Mouse (Mus musculus): Measurements from ENCODE around the gene Nit1.

The Nit1 gene

DNA sequence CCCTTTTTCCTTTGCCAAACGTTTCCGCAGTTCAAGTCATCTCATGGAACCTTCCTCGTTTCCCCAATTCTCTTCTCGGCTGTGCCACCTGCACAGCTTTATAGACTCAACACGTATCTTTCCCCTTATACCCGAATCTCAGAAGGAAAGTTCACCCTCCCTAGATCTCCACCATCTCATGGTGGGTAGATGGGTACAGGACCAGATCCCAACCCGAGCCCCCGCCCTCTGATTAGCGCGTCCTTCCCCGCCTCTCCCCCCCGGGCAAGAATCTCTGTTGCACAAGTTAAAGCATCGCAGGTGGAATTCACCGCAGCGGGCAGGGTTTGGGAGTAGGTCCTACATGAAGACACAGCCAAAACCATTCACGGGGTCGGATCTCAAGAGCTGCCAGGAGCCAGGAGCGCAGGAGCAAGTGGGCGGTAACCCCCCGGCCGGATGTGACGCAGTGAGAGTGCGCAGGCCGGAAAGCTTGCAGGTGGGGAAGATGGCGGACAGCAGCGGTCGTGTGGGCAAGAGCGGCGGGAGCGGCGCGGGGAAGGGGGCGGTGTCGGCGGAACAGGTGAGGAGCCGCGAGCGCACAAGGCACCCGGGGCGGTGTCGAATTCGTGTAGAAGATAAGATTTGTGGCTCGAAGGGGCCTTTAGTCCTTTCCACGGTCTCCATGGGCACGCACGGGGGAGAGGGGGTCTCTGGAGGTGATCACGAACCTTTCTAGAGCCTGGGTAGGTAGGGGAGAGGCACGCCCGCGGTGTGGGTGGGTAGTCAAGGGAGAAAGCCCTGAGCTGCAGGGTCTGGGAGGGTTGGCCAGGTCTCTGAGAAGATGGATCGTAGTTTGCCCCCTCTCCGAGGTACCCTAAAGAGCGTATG lies at the start of gene Nit1, which contains the start of gene Pfdn2:
Nit1 (minus strand) TSS at position 422 of the 870 bp plus-strand sequence.
Pfdn2 (plus strand) TSS at position 446 of the 870 bp plus-strand sequence.
- in situ Hi-C loops (cut with MboI, MseI): no loop called here

DNA sequence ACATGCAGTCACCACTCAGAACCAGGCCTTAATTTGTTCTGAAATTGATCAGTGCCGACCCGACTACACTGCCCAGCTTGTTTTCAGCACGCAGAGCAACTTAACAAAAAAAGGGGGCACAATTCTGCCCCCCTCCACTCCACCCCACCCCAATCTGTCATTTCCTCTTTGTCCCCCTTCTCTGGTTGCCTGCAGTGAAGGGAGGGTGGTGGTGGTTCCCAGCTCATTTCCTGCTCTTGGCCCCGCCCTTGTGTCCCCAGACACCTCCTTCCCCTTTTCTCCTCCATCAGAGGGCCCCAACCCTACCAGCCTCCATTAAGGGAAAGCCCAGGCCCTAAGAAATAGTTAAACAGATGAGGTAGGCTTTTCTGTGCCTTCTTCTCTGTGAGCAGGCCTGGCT lies 44.7 kb upstream of the Nit1 start:
- in situ Hi-C loops (cut with MboI, MseI): no loop called here

DNA sequence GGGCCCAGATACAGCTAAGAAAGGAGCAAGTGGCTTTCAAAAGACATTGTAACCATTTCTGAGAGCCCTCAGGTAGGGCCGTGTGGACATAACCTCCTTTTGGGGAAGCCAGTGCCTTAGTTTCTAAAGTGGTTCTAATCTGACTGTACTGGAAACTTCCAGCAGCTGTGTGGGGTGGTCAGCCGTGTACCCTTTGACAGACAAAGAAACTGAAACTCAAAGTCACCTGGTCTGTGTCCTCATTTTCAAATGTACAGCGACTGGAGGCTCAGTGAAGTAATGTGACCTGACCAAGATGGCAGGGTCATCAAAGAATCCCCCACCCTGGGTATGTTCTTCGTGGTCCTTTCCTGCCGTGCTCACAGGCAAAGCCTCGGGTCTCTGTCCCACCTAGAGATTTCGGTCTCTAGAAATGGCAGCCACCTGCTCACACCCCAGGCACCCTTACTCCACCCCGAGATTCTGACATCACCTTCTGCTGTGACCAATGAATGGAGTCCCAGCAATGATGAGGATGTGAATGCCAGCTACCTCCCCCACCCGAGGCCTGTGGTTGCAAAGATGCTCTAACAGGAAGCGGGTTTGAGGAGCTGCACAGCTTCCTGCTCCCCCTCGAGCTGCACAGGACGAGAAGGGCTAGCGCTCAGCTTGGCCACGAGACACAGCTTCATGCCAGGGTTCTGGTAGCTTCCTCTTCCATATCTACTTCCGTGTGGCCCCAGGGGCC lies 43.1 kb upstream of the Nit1 start, which contains the start of gene Arhgap30:
Arhgap30 (plus strand) TSS at position 579 of the 727 bp plus-strand sequence.
- in situ Hi-C loops (cut with MboI, MseI): loop anchor here (5.0 kb wide), 1 partner anchor 61 kb away; the partner anchor contains the start of gene Dedd

DNA sequence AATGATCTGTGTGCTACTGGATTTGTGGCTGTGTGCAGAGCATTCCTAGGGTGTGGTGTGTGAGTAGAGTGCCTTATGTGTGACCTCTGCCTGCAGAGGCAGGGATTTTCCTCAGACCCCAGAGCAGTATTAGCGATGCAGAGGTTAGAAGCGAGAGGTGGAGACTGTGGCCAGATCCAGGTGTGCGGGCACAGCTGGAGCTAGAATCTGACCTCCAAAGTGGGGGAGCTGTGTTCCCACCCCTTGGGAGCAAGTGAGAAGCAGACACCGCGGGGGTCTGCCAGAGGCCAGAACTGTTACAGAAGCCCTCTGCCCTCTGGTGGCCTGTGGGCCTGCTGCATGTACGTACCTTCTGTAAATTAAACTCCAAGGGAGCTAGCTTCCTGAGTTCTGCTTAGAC lies 41.7 kb upstream of the Nit1 start:
- in situ Hi-C loops (cut with MboI, MseI): loop anchor here (5.0 kb wide), 1 partner anchor 60 kb away; the partner anchor contains the start of gene Dedd

DNA sequence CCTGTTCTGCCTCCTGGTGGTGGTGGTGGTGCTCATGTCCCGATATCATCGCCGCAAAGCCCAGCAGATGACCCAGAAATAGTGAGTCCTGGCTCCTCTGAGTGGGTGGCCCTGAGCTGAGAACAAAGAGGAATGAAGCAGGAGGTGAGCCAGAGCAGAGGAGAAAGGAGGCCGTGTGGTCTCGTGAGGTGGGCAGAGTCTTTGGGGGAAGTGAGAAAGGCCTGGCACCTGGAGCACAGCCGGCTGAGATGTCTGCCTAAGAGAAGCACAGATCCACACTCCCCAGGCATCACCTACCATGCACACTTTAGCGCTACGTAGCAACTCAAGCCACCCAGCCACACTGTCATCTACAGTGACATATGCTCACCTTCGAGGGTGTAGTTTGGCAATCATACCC lies 39.7 kb upstream of the Nit1 start:
- in situ Hi-C loops (cut with MboI, MseI): loop anchor here (5.0 kb wide), 1 partner anchor 58 kb away; the partner anchor contains the start of gene Dedd

DNA sequence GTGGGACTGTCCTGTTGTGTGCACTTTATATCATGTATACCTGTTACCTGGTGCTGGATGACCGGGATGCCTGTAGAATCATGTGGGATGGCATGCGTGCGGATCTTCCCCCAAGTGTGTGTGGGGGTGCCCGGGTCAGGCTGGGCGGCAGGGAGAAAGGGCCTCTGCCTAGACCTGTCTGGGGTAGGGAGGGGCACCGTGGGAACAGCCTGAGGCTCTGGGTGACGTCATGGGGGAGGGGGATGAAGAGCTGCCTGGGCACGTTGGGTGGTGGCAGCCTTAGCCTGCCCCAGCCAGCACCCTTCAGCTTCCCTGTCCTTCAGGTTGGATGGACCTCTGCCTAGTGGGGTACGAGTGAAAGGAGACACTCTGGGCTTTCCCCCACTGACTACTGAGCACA lies 38.9 kb upstream of the Nit1 start:
- in situ Hi-C loops (cut with MboI, MseI): no loop called here

DNA sequence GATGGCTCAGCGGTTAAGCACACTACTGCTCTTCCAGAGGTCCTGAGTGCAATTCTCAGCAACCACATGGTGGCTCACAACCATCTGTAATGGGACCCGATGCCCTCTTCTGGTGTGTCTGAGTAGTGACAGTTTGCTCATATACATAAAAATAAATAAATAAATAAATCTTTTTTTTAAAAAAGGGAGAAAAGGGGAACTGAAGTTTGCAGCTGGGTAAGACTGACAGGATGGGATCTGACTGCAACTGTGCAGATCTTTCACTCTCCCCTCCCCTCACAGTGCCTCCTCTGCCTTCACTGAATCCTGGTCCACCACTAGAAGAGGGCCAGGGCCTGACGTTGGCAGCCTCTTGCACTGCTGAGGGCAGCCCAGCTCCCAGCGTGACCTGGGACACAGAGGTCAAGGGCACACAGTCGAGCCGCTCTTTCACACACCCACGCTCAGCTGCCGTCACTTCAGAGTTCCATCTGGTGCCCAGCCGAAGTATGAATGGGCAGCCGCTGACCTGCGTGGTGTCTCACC lies 36.7 kb upstream of the Nit1 start:
- in situ Hi-C loops (cut with MboI, MseI): no loop called here

DNA sequence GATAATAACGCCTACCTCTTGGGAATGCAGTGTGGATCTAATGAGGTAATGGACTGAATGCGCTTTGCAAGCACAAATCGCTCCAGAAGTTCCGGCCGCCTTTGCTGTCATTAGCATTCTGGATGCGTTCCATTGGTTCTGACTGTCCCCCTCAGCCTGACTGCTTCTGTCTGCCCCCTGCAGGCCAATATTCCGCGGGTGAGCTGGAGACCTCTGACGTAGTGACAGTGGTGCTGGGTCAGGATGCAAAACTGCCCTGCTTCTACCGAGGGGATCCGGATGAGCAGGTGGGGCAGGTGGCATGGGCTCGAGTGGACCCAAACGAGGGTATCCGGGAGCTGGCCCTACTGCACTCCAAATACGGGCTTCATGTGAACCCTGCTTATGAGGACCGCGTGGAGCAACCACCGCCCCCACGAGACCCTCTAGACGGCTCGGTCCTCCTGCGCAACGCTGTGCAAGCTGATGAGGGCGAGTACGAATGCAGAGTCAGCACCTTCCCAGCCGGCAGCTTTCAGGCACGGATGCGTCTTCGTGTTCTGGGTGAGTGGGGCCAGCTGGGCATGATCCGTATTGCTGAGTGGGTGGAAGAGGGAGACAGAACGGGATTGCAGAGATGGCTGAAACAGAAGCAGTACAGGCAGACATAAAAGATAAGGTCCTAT lies 34.6 kb upstream of the Nit1 start:
- in situ Hi-C loops (cut with MboI, MseI): no loop called here

DNA sequence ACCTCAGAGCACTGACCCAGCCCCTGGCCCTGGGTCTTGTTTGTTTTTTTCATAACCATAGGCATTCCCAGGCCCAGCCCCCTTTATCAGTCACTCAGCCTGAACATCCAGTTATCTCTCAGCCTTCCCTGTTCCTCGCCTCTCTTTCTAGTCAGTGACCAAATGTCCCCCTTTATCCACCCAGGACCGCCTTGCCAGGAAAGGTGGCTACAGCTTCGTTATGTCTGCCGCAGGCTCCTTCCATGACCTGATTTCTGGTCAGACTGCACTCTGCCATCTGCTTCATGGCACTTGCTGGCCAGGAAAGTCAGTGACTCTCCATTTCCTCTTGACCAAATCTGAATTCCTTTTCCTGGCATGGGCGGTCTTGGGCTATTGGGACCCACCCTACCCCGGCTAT lies 32.9 kb upstream of the Nit1 start:
- in situ Hi-C loops (cut with MboI, MseI): no loop called here

DNA sequence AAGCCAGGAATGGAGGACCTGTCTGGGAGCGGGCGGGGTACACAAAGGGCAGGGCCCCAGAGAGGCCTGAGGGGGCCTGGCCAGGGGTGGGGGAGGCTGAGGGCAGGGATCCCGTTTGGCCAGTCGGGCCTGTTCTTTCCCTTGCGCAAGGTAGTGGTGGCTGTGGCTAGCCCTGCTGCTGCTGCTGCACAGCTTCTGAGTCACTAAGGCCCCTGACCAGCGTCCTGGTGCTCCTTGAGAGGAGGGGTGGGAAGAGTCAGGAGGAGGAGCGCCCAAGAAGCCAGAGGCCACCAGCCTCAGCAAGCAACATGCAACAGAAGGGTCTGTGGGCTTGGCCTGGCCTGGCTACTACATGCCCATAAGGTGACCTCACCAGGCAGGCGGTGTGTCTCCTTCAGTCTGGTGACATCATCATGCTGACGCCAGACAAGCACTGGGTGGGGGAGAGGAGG lies 30.2 kb upstream of the Nit1 start:
- in situ Hi-C loops (cut with MboI, MseI): no loop called here

DNA sequence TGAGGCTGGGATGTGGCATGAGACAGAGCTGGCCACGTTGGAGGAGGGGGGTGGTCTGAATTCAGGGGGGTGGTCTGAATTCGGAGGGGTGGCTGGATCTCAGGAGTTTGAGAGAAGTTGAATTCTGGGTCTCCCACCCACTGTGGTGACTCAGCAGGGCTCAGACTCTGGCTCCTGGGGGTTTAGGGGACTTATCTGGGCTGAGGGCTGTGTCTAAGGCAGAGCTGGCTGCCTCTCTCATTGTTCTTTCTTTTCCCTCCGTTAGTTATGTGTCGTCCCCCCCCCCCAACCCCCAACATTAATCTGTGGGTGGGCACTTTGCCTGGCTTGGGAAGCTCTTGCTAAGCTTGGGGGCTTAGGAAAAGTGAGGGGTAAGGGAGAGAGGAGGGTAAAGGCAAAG lies 28.5 kb upstream of the Nit1 start:
- in situ Hi-C loops (cut with MboI, MseI): no loop called here

DNA sequence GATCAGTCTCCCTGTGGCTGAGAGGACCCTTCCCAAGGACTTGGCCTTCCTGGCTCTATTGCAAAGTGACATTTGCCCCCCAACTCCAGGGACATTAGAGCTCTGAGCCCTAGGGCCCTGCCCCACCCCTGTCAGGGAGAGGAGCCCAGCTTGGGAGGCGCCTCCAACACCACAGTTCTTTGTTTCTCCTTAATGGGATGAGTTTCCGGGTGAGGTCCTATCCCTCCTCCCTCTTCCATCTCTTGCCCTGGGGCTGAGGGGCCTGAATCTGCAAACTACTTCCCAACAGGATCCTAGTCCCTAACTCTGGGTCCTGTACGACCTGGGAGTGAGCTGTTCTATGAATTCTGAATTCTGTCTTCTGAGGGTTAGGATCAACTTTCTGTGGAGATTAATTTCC lies 27.4 kb upstream of the Nit1 start:
- in situ Hi-C loops (cut with MboI, MseI): no loop called here

DNA sequence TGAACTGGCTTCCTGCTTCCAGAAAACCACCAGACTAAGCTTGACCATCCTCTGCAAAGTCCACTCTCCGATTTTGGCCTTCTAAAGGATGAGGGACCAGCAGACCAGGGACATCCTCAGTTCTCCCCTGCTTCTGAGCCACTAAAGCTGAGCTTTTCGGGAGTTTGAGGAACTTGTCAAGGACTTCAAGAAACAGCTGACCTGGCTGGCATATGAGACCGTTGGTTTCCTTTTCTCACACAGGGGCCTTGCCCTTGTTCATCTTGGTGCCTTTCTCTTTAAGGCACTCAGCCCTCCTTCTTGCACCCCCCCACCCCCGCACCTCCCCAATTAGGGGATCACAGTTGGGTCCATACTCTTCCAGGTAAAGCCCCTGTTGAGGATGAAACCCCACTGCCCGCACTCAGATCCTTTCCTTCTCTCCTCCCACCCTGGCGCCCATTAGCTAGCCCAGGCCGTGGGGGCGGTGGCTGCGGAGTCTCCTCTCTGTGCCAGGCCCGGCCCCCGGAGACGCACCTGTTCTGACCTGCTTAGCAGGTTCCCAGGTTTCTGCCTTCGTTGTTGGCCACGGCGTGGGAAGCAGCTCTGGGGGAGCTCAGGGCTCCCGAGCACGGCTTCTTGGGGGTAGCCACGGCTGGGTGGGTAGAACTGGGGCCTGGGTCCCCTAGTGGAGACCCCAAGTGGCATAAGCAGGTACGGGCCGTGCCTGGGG lies 24.6 kb upstream of the Nit1 start, which contains the start of gene Nectin4:
Nectin4 (plus strand) TSS at position 255 of the 712 bp plus-strand sequence.
- in situ Hi-C loops (cut with MboI, MseI): no loop called here

DNA sequence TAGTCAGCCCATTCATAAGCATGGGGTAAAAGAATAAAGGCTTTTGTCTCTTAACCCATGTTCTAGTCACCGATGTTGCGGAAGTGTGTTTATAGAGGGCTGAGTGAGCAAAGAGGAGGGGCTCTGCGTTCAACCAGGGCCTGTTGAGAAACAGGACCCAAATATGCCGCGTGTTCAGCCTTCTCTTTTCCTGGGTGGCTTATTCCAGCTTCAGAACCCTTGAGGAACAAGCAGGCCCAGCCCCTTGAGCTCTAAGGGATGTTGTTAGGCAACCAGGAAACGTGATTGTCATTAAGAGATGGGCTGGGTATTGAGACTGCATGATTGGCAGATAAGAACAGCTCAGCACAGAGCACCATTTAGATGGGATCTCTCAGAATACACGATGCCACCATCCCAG lies 20.5 kb upstream of the Nit1 start:
- in situ Hi-C loops (cut with MboI, MseI): no loop called here

DNA sequence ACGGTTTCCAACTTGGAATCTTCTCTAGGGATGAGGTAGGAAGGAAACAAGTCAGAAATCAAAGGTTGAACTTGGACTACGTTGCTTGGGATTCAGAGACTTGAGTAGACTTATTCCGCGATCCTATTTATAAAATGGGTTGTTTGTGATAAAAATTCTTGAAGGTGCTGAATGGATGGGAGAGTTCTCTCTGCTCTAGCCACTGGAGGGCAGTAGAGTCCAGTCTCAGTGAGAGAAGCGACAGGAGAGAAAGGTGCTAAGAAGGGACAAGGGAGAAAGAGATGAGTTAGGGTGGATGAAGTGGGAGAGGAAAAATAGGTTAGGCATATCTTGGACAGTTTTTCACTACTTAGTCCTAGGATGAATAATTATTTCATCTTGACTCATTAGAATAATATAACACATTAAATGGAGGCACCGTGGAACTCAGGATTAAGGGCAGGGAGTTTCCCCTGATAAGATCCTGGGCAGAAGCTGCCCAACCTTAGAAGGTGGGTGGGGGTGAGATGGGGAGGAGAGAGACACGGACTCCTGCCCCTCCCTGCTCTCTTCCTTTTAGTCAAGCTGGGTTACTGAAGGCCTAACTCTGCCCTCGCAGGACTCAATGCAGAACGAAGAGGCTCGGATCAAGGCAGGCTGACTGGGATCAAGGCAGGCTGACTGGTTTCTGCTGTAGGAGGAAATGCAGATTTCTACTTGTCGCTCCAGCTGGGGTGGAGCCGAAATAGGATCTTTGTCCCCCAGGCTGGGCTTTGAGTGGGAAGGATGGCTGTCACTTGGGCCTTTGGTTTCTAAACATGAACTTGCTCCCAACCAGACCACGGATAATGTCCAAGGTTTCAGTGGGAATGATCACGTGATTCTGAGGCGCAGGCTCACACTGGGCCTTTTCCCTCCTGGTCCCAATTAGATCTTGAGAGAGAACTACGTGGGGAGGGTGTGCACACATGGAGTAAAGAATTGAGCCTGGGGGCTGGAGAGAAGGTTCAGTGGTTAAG lies 16.0 kb upstream of the Nit1 start:
- in situ Hi-C loops (cut with MboI, MseI): loop anchor here (5.0 kb wide), 1 partner anchor 111 kb away; no protein-coding TSS in a partner anchor

DNA sequence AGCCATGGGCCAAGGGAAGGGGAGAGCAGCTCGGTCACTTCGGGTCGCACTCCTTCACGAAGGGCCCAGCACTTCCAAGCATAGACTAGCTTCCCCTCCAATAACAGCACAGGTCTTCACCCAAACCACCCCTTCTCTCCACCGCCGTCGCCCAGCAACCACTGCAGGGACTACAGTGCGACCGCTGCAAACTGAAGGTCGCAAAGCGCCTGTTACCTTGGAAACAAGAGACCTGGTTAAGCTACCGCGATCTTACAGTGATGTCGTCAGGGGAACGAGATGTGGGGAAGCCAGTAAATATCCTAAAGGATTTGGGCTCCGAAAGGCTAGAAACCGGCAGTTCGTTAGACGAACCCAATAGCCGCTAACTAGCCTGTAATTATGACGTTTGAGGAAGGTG lies 15.2 kb upstream of the Nit1 start, which contains the start of gene Klhdc9:
Klhdc9 (minus strand) TSS at position 143 of the 400 bp plus-strand sequence.
- in situ Hi-C loops (cut with MboI, MseI): loop anchor here (5.0 kb wide), 1 partner anchor 112 kb away; no protein-coding TSS in a partner anchor

DNA sequence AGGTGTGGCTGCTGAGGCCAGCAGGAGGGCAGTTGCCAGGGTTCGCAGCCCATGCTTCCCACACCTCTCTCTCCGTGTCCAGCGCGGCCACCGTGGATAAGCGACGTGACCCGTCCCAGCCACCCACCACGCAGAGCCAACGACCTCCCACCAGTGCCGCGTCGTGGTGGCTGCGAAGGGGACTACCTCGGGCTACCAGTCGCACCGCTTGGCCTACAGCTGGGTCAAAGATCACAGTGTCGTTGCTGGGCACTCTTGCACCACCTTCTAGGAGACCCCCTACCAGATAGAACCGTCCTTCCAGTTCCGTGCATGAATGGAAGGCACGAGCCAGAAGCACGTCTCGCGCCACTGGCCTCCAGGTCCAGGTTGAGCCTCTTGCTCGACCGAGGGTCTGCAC lies 14.8 kb upstream of the Nit1 start:
- in situ Hi-C loops (cut with MboI, MseI): loop anchor here (5.0 kb wide), 1 partner anchor 112 kb away; no protein-coding TSS in a partner anchor

DNA sequence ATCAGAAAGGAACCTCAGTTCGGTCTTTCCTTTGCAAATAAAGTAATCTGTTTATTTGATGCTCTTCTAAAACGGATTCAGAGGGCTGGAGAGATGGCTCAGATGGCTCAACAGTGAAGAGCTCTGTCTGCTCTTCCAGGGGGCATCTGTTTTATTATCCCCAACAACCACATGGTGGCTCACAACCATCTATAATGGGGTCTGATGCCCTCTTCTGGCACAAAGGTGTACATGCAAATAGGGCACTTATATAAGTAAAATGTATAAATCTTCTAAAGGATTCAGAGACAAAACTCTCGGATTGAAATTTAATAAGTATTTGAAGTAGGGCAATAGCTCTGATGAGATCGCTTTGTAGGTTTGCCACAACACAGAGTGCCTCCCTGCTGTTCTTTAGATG lies 13.0 kb upstream of the Nit1 start:
- in situ Hi-C loops (cut with MboI, MseI): no loop called here

DNA sequence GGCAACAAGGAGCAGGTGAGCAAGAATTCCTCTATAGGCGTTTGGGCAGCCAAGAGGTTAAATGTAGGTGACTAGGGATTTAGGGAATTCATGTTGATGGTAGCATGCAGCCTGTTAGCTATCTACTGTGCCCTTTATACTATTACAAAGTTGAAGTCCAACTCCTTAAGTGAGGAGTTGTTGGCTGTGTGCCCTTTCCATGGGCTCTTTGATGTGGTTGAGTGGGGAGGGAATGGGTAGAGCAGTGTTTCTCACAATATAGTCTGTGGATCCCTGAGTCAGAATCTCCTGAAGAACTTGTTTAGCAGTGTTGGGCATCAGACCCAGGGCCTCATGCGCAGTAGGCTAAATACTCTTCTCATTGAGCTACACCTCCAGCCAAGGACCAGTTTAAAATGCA lies 11.4 kb upstream of the Nit1 start:
- in situ Hi-C loops (cut with MboI, MseI): no loop called here
